Mouse (Mus musculus): ENCODE results near the gene Prkn.

Gene Prkn

DNA sequence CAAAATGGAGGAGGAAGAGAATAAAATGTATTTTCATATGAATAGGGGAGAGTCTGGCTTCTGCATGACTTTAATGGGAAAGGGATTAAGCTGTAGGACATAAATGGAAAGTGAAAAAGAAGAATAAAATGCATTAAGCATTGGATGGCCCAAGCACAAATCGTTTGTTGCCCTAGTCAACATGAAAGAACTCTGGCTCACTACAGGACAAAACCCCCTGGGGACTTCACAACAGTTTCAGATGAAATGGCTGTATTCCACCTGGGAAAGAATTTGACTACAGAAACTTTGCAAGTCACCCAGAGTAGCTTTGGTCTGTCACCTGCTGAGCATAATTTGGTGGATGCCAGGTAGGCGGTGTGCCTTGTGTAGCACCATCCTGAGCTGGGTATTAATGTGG is 925.4 kb downstream of the Prkn start:
- DNase-seq, result no peak

GRCm38 (mm10) chr17:11767301-11767700 is 927.1 kb downstream of the Prkn start:
- no peak for DNase-seq

GRCm38 (mm10) chr17:11768345-11768744 is 928.2 kb downstream of the Prkn start:
- DNase-seq, result no peak

DNA sequence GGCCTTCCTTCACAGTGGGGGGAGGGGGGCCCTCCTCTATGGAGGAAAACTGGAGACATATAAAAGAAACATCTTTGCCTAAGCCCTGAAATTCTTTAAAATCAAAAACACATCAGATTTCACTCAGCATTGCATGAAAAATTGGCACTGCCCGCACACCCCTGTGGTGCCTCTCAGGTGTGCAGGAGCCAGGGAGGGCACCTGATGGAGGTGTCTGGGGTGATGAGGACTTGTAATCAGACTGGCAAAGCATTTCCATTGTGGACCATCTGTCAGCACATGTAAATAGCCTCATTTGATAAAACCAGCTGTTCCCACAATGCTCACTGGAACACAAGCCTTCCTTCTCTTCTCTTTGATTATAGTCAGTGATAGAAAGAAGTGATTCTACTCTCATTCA is 928.8 kb downstream of the Prkn start:
- DNase-seq, result no peak

DNA sequence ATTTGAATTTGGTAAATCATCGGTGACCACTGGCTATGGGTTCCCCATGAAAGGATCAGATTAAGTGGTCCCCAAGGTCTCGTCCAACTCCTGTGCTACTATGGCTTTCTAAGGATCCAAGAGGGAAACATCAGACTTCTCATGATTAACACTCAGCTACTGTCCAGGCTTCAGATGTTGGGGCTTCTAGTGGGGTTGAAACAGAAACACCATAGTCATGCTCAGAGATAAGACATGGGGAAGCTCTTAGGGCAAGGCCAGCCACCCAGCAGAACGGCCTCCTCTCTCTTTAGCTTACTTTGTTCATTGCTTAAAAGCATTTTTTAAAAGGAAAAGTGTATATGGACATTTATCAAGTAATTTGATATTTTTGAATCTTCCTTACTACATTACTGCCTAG is 929.3 kb downstream of the Prkn start:
- no peak for DNase-seq

DNA sequence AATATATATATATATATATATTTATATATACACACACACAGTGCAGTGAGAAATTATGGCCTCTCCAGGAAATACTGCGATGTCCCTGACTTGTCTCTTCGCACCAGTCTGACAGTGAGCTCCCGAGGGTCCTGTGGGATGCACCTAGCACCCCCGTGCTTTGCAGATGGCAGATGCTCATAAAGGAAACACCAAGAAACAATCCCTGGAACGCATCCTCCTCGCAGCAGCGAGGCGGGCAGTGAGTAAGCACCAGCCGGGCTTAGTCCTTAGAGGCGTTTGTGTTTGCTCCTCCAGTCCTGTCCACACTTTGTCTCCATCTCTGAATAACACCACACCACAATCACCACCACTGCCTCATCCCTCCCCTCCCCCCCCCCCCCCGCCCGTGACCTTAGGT is 939.4 kb downstream of the Prkn start:
- no peak for DNase-seq

- DNase-seq, result no peak
These were observed 939.8 kb downstream of the Prkn start for GRCm38 (mm10) chr17:11780005-11780404.

DNA sequence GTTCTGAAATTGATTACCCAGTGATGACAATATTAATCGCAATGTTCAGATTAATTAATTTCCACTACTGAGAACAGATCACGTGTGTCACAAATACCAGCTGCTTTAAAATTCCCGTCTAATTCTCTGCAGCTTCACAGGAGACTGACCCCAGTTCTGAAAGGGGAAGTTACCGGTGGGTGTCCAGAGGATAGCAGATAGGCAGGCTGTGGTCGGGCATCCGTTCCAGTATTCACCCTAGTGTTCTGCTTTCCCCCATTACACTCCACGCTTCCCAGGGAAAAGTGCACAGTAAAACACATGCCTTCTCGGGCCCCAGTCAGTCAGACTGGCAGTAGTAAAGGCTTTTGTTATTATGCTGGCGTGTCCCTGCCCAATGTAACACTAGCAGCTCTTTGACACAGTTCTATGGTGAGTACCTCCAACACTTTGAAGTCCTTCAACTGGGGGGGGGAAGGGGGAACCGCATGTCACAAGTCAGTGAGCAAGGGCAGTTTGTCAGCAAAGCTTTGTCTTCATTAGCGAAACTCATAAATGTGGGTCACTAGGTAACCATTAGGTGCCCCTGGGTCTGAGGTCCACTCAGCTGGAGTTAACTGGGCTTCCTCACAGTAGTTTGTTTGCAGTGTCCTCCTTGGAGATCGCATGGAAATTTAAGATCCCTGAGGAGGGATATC is 940.8 kb downstream of the Prkn start:
- DNase-seq, result no peak

GRCm38 (mm10) chr17:11788270-11788936 is 948.2 kb downstream of the Prkn start:
- DNase-seq, result no peak

GRCm38 (mm10) chr17:11795979-11796378 is 955.8 kb downstream of the Prkn start:
- no peak for DNase-seq

DNA sequence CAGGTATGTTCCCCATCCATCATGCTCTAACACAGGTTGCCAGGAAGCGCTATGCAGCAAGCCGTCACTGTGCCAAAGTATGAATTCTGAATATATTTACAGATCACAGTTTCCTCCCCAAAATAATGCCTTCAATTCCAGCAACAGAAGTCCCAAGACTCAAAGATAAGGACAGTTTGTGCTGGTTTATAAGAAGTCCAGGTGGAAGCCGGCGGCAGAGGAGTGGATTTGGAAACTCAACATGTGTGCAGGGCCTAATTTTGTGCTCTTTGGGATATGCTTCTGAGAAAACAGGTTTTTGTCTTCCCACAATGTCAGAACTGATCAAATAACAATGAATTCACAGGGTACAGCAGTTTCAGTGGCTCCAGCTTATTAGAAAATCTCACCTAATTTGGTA is 961.0 kb downstream of the Prkn start:
- no peak for DNase-seq

- DNase-seq, result no peak
These were observed 967.1 kb downstream of the Prkn start for GRCm38 (mm10) chr17:11807280-11807679.

DNA sequence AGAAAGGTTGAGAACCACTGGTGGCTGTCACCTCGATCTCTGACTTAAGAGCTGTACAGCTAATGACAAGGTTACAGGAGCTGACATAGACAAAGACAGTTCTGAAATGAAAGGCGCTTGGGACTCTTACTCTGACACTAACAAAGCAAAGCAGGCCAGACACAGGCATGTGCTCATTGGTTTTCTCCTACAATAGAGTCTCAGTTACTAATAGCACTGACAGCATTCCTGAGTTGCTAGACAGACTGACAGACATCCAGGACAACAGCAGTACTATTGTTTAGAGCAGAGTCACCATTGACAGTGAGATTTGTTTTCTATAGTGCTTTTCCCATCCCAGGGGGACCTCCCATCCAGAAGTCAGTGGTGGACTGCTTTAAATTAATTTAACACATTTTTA is 977.7 kb downstream of the Prkn start:
- DNase-seq, result no peak

- no peak for DNase-seq
These were observed 979.3 kb downstream of the Prkn start for GRCm38 (mm10) chr17:11819506-11819905.

DNA sequence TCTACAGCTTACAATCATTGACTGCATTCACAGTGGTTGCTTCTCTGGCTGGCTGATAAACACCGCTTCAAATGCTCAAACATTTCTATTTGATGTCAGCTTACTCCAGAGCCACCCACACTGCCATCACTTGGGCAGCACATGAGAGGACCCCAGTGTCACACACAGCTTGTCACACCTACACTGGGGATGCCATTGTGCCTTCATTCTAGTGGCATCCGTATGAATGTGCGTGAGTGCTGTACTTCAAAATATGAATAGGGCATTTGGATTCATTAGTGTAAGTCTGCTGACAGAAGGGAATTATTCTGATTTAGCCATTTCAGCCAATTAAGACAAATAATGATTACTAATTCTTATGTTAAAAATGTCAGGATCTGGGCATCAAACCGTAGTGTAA is 980.6 kb downstream of the Prkn start:
- no peak for DNase-seq

GRCm38 (mm10) chr17:11829501-11829900 is 989.3 kb downstream of the Prkn start:
- no peak for DNase-seq

- no peak for DNase-seq
These were observed 996.9 kb downstream of the Prkn start for GRCm38 (mm10) chr17:11837121-11837520.

DNA sequence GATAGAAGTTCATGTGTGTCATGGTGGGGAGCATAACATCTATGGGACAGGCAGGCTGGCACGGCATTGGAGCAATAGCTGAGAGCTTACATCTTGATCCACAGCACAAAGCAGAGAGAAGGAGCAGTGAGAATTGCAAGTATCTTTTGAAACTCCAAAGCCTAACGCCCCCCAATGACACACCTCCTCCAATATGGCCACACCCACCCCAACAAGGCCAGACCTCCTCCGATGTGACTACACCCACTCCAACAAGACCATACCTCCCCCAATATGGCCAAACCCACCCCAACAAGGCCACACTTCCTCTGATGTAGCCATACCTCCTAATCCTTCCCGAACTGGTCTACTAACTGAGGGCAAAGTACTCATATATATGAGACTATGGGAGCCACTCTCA is 1004.3 kb downstream of the Prkn start:
- DNase-seq, result no peak

DNA sequence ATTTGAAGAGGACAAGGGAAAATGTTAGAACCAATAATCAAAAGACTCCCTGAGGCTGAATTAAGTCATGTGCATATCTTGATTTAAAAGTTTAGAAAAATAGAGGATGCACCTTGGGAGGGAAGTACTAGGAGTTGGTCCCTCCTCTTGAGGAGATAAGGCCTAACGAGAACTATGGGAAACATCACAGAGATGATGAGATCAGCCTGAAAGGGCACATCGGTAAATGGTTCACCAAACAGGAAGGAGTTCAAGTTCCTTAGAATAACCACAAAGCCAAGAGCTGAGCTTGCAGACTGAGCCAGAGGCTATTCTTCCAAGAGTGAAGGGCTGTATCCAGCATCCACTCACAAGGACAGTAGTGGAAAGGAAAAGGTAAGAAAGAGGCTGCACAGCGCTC is 1004.8 kb downstream of the Prkn start:
- DNase-seq, result no peak

DNA sequence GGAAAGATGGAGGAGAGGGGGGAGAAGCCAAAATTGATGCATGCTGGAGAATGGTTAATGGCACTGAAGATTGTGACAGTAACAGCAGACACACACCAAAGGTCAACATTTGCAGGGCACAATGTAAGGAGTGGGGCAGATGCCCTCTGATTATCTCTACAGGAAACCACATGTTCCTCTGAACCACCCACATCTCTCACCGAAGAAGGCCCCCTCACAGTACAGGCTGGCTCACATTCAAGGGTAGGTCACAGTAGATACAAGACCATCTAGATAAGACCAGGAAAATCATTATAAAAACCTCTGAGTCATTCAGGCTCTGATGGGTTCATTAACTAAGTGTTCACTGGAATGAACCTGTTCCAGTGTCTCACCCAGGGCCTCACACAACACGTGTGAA is 1005.3 kb downstream of the Prkn start:
- DNase-seq, result no peak

- no peak for DNase-seq
These were observed 1014.4 kb downstream of the Prkn start for GRCm38 (mm10) chr17:11854571-11854970.

GRCm38 (mm10) chr17:11858772-11859405 is 1018.7 kb downstream of the Prkn start:
- no peak for DNase-seq

- no peak for DNase-seq
These were observed 1021.0 kb downstream of the Prkn start for GRCm38 (mm10) chr17:11861178-11861577.

DNA sequence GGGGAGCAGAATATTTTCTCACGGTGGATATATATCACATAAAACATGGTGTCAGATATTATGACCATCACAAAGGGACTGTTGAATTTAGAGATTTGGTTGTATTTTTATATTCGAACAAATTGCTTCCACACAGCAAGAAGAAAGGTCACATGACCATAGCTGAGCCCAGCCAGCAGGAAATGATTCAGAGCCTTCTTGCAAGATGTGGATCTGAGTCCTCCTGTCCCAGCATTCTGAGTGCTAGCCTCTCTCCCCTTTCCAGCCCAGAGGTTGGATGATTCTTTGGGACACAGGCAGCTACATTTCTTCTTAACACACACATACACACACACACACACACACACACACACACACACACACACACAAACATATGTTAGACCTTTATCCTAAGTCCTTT is 1022.2 kb downstream of the Prkn start:
- no peak for DNase-seq

DNA sequence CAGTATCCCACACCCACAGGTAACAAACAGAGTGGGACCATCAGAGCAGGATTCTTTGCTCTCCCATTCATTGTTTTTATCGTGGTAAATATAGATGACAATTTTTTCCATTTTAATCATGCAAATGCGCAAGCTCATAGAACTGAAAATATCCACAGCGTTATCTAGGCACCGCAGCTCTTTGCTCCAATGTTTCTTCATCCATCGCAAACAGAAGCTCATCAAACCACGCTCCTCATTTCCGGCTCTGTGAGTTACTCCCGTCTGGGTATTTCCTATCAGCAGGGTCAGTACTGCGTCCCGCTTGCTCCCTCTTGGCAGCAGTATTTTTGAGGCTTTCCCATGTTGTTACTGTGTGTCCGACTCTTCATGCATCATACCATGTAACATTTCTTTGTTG is 1022.8 kb downstream of the Prkn start:
- DNase-seq, result no peak
